Mouse (Mus musculus) lung, adult 2 months (tissue): ENCODE measurements around the gene Bpi.

ENCODE experiments used
- CTCF ChIP-seq: fragments of 200-500 bp; IDR thresholded peaks from 2 replicates; pipeline ENCODE4 v1.5.1; 2011; ENCODE audit warnings: mild to moderate bottlenecking, low read length, control low read depth; ENCODE audit not compliant: insufficient read depth
- POLR2A ChIP-seq: fragments of 200-500 bp; IDR thresholded peaks from 2 replicates; pipeline ENCODE4 v1.6.1; 2011; ENCODE audit warnings: low read depth, mild to moderate bottlenecking, control low read depth, low read length, borderline replicate concordance; ENCODE audit errors: extremely low read depth

DNA sequence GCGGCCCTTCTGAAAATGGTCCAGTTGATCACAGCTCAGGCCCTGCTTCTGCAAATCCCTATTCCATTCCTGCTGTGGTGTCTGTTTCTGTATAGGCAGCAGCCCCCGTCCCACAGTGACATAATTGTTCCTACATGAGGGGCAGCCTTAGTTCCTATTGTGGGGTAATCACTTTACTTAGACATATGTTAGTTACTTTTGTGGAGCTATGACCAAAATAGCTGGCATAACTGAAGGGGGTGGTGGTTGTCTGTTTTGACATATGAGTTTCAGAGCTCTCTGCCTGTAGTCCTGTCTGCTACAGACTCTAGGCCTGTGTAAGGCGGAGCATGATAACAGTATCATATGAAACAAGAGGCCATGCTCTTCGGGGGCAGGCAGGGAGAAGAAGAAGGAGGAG lies 7.3 kb upstream of the Bpi start:
- no peak for TF ChIP-seq POLR2A
- TF ChIP-seq CTCF, result no peak
